Mouse (Mus musculus) heart, postnatal 25 days (tissue): ENCODE data around the gene Rassf5. TPM values are rescaled to one million over a fixed set of nuclear protein-coding genes. Genes with fewer than 3 reads are reported as not detected.
"Not testable (repeated sequence)": the region's sequence is repeated elsewhere in the genome, so short reads cannot be mapped to it uniquely, and the experiment has no call there.

Experiments used
- DNase-seq: peaks from one replicate; pipeline ENCODE4 v3.0.0; 2022; ENCODE audit warnings: low spot score
- intact Hi-C: fragments of 180-260 bp; cut with DNase I; formaldehyde crosslinking; loops from one replicate; pipeline ENCODE4 v1.15.1; 2025
- total RNA-seq, 2 experiments: library from RNA; stranded (reverse); gene quantifications; 2 replicates each; pipeline ENCODE4 v1.2.3; 2021

Rassf5 gene
- total RNA-seq, 2 experiments from 2014 or later: 1.6 to 2.3 TPM

GRCm38 (mm10) chr1:131185821-131186506 is 59.1 kb downstream of the Rassf5 start:
- no peak for DNase-seq
- intact Hi-C loops: no loop called here

GRCm38 (mm10) chr1:131184956-131185660 is 60.0 kb downstream of the Rassf5 start:
- DNase-seq: no peak
- intact Hi-C loops: no loop called here

GRCm38 (mm10) chr1:131184253-131184955 is 60.7 kb downstream of the Rassf5 start:
- intact Hi-C loops: no loop called here
- DNase-seq: peak; percentile 35

- intact Hi-C loops: no loop called here
- DNase-seq: no peak
These were observed 61.9 kb downstream of the Rassf5 start for GRCm38 (mm10) chr1:131183201-131183600.

- DNase-seq: peak; percentile 53
- intact Hi-C loops: loop anchor here (1.0 kb wide), 2 partner anchors 64 to 78 kb away; no protein-coding TSS in a partner anchor
These were observed 63.2 kb downstream of the Rassf5 start for GRCm38 (mm10) chr1:131181642-131182527.

GRCm38 (mm10) chr1:131180386-131180785 is 64.7 kb downstream of the Rassf5 start:
- intact Hi-C loops: no loop called here

GRCm38 (mm10) chr1:131178083-131178482 is 67.0 kb downstream of the Rassf5 start:
- intact Hi-C loops: no loop called here

More at GRCm38 (mm10) chr1:131180386-131180785, 64.7 kb downstream of the Rassf5 start:
- DNase-seq: no peak

GRCm38 (mm10) chr1:131177249-131177648 is 67.8 kb downstream of the Rassf5 start:
- intact Hi-C loops: no loop called here
- no peak for DNase-seq

More at GRCm38 (mm10) chr1:131178083-131178482, 67.0 kb downstream of the Rassf5 start:
- DNase-seq: no peak

- no peak for DNase-seq
- intact Hi-C loops: no loop called here
These were observed 69.2 kb downstream of the Rassf5 start for GRCm38 (mm10) chr1:131175819-131176218.

- no peak for DNase-seq
- intact Hi-C loops: no loop called here
These were observed 69.9 kb downstream of the Rassf5 start for GRCm38 (mm10) chr1:131175189-131175588.

GRCm38 (mm10) chr1:131174299-131174861 is 70.7 kb downstream of the Rassf5 start:
- DNase-seq: no peak
- intact Hi-C loops: no loop called here

GRCm38 (mm10) chr1:131173809-131174208 is 71.2 kb downstream of the Rassf5 start:
- intact Hi-C loops: no loop called here
- DNase-seq: no peak

- no peak for DNase-seq
- intact Hi-C loops: no loop called here
These were observed 72.1 kb downstream of the Rassf5 start for GRCm38 (mm10) chr1:131173001-131173400.

- no peak for DNase-seq
These were observed 77.4 kb downstream of the Rassf5 start for GRCm38 (mm10) chr1:131167612-131168011.

GRCm38 (mm10) chr1:131164427-131164826 is 80.6 kb downstream of the Rassf5 start:
- intact Hi-C loops: no loop called here
- no peak for DNase-seq

More at GRCm38 (mm10) chr1:131167612-131168011, 77.4 kb downstream of the Rassf5 start:
- intact Hi-C loops: no loop called here

GRCm38 (mm10) chr1:131161091-131161490 is 84.0 kb downstream of the Rassf5 start:
- intact Hi-C loops: no loop called here
- DNase-seq: no peak

GRCm38 (mm10) chr1:131159573-131160327 is 85.3 kb downstream of the Rassf5 start:
- DNase-seq, intact Hi-C loops: not testable (repeated sequence)

GRCm38 (mm10) chr1:131155456-131155855 is 89.6 kb downstream of the Rassf5 start:
- no peak for DNase-seq
- intact Hi-C loops: loop anchor here (1.0 kb wide), 1 partner anchor 39 kb away; no protein-coding TSS in a partner anchor
